Mouse (Mus musculus): Measurements from ENCODE around the gene Tmcc1.

- TF ChIP-seq CTCF (IDR thresholded peaks at IDR 0.05) (no peak), EP300 (IDR thresholded peaks at IDR 0.05) (no peak)
Observed at GRCm38 (mm10) chr6:116141696-116142095, 51.6 kb downstream of the Tmcc1 start.

Measured in lung, postnatal 0 days (tissue).